Mouse (Mus musculus): ENCODE results near the gene Stt3b. TPM values are rescaled to one million over a fixed set of nuclear protein-coding genes. Genes with fewer than 3 reads are reported as not detected.

Gene Stt3b
- 29.9 and 32.7 TPM in 2 replicates for polyA plus RNA-seq (2012; rRNA removed)

GRCm38 (mm10) chr9:115310346-115311222 lies at the start of gene Stt3b:
Gene Stt3b, minus strand, starts transcription at chr9:115310421.

Data from liver, embryonic 18 days (tissue).